In the genomic region with DNA sequence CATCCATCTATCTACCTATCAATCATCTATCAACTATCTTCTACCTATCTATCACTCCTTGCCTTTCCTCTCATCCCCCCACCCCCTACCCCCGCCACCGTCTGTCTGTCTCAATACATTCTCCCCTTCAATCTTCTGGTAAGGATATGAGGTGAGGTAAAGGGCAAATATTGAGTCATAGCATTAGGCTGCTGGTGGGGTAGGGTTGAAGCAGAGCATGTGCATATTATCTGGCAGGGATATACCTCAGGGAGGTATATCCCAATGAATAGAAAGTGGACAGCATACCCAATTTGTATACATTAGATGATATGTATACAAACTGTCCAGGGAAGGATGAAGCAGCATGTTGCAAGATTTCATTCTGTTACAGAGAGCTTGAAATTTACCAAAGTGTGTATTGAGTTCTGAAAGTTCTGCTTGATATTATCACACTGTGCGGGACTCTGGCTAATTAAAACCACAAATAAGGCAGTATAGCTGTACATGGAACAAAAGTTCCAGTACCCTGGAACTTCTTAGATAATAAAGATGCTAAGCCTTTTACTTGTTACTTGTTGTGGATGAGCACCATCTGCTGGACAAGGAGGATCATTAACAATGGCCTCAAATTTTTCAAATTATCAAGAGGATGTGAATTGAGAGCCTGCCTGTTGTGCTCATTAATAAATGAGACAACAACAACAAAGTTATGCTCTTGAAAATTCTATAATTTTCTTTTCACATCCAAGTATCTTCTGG, we compare ENCODE assay signal across 8 mouse cellular contexts.
DNase-seq lines count a peak whose midpoint lies in the region; TF ChIP-seq lines count a peak whose summit lies in the region.

No protein-coding gene starts in this region.

- in situ Hi-C loops in ES-E14 (cut with MboI; ENCODE audit: low sequenced_read_pairs in 2 of 2, unreplicated experiment in 2 of 2): no loop called here

- intact Hi-C loops in heart, postnatal 10 days (cut with DNase I): loop anchor here (1.0 to 5.0 kb wide), 3 partner anchors 798 to 952 kb away; no protein-coding TSS in a partner anchor
- intact Hi-C loops in heart, postnatal 36 days (cut with DNase I): loop anchor here (10.0 kb wide), 2 partner anchors 794 to 834 kb away; no protein-coding TSS in a partner anchor

- no peak overlapping the region for H3K4me3 ChIP-seq in ES-E14 (ENCODE audit: insufficient read depth in 1 of 2, low read depth in 1 of 2, low read length in 2 of 2, poor library complexity in 1 of 2, severe bottlenecking in 1 of 2)

- peak; percentile 6 to 36 for DNase-seq in heart, postnatal 10 days
- DNase-seq in heart, postnatal 36 days: no peak
- peak; percentile 16 for DNase-seq in ES-E14 (ENCODE audit: low read depth, low spot score)
- DNase-seq in embryo, embryonic 11 days: peak; percentile 67
- DNase-seq in lung, postnatal 36 days: peak; percentile 38
- DNase-seq in right cerebral cortex, postnatal 25 days: no peak
- no peak for DNase-seq in ovary, postnatal 36 days (ENCODE audit: low spot score)
- no peak for DNase-seq in thymus, postnatal 36 days

- H3K9me3 ChIP-seq in ES-E14 (ENCODE audit: control insufficient read depth, insufficient read depth, low read depth, low read length): no peaks in the 10 kb centered on the region

- no peak overlapping the region for H3K9ac ChIP-seq in ES-E14 (ENCODE audit: insufficient read depth, low read depth, low read length, poor library complexity, severe bottlenecking)

- no peak overlapping the region for H3K27ac ChIP-seq in ES-E14 (ENCODE audit: insufficient read depth, low read depth, low read length, poor library complexity, severe bottlenecking)

- H3K36me3 ChIP-seq in ES-E14 (ENCODE audit: control insufficient read depth, insufficient read depth, low read length, poor library complexity, severe bottlenecking): no peaks in the 10 kb centered on the region

- H3K4me1 ChIP-seq in ES-E14 (ENCODE audit: control insufficient read depth in 2 of 2, insufficient read depth in 2 of 2, low read length in 2 of 2, poor library complexity in 1 of 2): peaks cover 0 to 2% of the 10 kb centered on the region in 2 experiments; a peak in 1 of 4 replicates

TF ChIP-seq in ES-E14, 5 proteins besides CTCF, POLR2A, EP300 and RAD21:
- no peak for TF ChIP-seq ZNF384 (IDR thresholded peaks at IDR 0.05; ENCODE audit: low read depth, low read length)
- peak; percentile 31; the same call in 1 of the 2 replicates for TF ChIP-seq ZC3H11A (IDR thresholded peaks at IDR 0.05; ENCODE audit: borderline replicate concordance, low read depth, low read length)

Comparison
In these comparisons a context has a peak if more than half of its experiments do, and no peak if none do; other contexts are left out.
1. DNase-seq: peak in heart, postnatal 10 days (2 of 2), ES-E14 (single experiment), embryo, embryonic 11 days (single experiment) and lung, postnatal 36 days (single experiment); none in heart, postnatal 36 days (0 of 2), right cerebral cortex, postnatal 25 days (single experiment), ovary, postnatal 36 days (single experiment) and thymus, postnatal 36 days (0 of 2).